Mouse (Mus musculus): ENCODE data around the gene 2810459M11Rik.

DNA sequence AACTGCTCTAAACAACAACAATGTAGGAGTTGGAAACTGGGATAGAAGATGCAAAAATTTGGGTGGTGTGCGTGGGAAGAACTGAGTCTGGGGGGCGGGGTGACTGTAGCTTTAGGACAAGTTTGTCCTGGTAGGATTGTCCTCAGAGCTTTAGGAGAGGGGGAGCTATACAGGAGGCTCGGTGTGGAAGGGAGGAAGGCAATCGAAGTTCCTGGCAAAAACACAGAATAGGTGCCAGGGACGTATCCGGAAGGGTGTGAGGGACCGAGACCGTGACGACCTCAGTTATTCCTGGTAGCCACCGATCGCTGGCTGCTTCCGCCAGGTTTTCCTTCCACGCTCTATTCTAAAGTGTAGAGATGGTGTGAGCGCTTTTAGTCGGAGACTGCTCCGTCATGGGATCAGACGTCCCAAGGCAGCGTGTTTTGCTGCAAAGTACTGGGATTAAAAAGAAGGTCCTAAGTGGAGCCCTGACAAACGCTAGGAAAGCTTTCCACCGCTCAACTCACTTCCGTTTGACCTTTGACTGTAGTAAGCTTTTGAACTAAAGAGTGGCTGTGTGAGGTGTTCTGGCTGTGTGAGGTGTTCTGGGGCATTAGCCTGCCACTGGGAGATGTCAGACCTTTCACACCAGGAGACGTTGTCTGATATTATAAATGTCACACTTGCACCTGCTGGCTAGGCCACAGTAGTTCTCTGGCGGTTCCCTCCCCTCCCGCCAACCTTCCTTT lies 1.3 kb downstream of the 2810459M11Rik start:
- TF ChIP-seq POLR2A (IDR thresholded peaks at IDR 0.05; ENCODE audit: borderline replicate concordance, low read depth, low read length): no peak
- no peak for TF ChIP-seq CTCF (IDR thresholded peaks at IDR 0.05; ENCODE audit: low read depth, low read length)

Measured in bone marrow macrophage, adult 2 months (primary cell).